Mouse (Mus musculus) bone marrow macrophage, adult 2 months (primary cell): ENCODE measurements at regions not wholly inside any gene's neighbourhood (a gene's known extent, or its start where the extent isn't known, plus 50 kb on each side); places are given as distances from the start of the nearest gene placed in this dataset.

ENCODE experiments used
- CTCF ChIP-seq: IDR thresholded peaks from 2 replicates; pipeline ENCODE4 v1.5.1; 2012; ENCODE audit warnings: low read depth, mild to moderate bottlenecking, low read length, moderate library complexity
- POLR2A ChIP-seq: IDR thresholded peaks from 2 replicates; pipeline ENCODE4 v1.6.1; 2012; ENCODE audit warnings: mild to moderate bottlenecking, low read depth, low read length, borderline replicate concordance

DNA sequence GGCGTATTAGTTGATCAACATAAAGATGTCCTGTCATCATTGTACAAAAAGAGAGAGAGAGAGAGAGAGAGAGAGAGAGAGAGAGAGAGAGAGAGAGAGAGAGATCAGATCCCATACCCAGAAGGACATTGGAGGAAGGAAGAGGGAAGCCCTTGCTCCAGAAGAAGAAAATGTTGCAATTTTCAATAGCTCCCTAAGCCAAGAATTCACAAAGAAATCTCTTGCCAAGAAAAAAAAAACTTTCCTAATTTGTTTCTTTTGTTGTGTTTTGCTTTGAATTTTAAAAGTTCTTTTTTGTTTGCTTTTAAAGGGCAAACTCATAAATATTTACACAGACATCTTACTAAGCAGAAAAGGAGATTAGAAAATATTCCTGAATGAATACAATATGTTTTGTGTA lies 370.0 kb downstream of the Fgf10 start:
- TF ChIP-seq POLR2A: no peak
- no peak for TF ChIP-seq CTCF
